Mouse (Mus musculus) adrenal gland, adult 2 months (tissue): ENCODE data around the gene Dnajb3. TPM values are rescaled to one million over a fixed set of nuclear protein-coding genes. Genes with fewer than 3 reads are reported as not detected.

Source experiments
- DNase-seq: peaks from one replicate; pipeline ENCODE4 v3.0.0; 2021
- long read RNA-seq: library from polyadenylated mRNA; stranded (forward); transcript quantifications from one replicate; pipeline ENCODE4 v2.0.0, GENCODE M21; 2021
- polyA plus RNA-seq: library from polyadenylated mRNA; depleted of rRNA; stranded (reverse); fragments of >200 nt; gene quantifications from 2 replicates; pipeline ENCODE4 v1.2.3, GENCODE M21; 2012; rRNA removed
- total RNA-seq, 2 experiments: library from RNA; stranded (reverse); gene quantifications; 2 replicates each; pipeline ENCODE4 v1.2.3; 2021

Dnajb3 gene
- total RNA-seq: 1 to 10 TPM; 1.8 to 3.7 TPM
- polyA plus RNA-seq: 3.1 and 3.9 TPM in 2 replicates
- long read RNA-seq, partial matches to known transcripts: 0 of 3 reads
- long read RNA-seq, other reads (novel, unspliced or antisense): 0 of 3 reads

DNA sequence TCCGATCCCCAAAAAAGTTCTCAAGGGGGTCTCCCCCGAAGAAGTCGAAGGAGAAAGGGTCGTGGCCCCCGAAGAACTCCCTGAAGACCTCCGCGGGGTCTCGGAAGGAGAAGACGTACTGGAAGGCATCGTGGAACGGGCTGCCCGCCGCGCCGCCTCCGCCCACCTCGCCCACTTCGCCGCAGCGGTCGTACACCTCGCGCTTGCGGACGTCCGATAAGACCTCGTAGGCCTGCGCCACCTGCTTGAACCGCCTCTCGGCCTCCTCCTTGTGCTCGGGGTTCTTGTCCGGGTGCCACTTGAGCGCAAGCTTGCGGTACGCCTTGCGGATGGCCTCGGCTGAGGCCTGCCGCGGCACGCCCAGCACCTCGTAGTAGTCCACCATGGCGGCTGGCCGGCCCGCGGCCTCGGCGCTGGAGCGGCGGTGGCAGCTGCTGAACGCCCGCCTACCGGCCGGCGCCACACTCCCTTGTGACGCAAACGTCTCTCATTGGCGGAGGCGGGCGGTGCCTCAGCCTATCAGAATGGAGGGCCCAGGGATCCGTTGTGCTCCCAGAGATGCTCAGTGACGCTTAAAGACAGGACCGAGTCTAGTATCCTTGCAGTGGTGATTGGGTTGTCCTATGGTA lies at the start of gene Dnajb3:
Dnajb3 (minus strand) TSS at position 489 of the 629 bp plus-strand sequence.
- DNase-seq: peak; percentile 90

DNA sequence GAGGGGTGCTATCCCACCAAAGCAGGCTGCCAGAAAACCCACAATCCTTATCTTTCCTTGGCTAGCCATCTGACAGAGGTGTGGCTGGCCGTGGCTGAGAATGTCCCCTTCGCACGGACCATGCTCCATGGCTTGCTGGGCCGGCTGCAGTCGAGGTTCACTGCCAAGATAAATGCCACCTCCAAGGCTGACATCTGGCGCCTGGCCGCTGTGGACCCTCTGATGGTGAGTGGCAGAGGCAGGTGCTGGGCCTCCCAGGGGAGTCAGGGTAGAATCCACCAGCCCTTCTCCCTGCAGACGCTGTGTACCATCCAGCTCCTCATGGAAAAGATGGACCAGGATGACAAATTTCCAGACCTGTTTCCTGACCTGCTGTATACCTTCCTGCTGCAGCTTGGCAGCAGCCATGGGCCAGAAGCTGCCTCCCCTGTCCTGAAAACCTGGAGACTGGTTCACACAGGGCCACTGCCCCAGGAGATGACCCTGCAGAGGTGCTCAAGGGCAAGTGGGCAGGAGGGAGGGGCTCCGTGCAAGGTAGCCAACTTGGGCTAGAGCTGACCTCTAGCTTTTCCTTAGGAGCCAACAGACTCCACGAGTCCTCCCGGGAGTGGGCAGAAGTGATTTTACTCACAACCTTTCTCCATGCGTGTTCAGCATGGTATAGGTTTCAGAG lies 49.3 kb upstream of the Dnajb3 start:
- no peak for DNase-seq

DNA sequence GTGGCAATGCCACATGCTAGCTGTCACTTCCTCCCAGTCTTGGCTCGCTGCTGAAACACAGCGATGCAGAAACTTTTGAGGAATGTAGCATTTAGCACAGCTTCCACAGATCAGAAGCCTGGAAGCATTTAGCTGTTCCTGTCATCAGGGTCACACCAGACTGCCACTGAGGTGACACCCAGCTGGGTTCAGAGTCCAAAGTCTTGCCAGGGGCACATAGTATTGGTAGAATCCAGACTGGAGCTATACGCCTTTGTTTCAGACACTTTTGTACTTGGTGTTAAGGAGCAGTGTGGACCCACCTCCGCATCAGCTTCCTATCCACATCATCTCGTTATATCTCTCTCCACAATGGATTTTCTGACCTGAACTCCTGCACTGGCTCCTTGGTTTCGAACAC lies 48.0 kb upstream of the Dnajb3 start:
- no peak for DNase-seq

DNA sequence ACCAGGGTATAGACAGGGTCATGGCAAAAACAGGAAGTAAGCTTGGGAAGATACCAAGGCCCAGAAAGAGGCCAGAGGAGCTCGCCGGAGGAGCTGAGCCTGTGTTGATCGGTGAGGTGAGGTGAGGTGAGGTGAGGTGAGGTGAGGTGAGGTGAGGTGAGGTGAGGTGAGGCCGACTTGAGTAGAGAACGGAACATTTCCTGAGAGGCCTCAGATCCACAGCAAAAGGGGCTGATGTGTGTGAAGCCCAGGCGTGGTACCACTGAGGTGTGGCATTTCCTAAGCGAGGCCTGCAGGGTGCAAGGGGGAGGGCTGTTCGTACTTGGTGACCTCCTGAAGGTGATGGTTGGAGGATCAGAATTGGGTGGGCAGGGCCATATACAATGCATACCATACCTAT lies 47.5 kb upstream of the Dnajb3 start:
- no peak for DNase-seq

DNA sequence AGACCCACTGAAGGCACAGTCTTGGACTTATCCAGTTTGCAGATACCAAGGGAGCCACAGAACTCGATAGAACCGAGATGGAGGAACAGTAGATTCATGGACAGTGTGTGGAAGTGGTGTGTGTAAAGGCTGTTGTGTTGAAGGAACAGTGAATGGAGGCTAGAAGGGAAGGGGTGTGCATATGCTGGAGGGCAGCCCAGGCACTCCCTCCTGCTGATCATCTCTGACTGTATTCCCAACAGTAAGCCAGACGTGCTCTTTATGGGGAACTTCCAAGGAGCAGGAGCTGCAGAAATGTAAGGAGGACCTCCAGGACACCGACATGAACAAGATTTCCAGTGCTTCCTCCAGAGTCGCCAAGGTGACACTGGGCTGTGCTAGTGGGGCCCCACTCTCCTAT lies 44.4 kb upstream of the Dnajb3 start:
- no peak for DNase-seq

DNA sequence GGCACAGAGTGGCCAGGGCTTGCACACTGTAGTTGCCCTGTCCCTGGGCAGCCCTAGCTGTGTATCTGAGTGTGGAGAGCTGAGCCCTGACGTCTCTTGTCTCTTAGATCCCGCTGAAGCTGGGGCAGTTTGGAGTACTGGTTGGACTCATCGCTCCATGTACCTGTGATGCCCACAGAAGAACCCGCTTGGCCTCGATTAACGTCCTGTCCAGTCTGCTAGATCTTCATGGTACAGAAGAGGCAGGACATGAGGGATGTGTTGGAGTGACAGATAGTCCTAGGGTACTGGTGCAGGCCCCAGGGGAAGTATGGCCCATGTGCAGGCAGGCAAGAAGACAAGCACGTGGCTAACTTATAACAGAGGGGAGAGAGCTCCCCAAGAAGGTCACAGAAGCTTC lies 44.0 kb upstream of the Dnajb3 start:
- no peak for DNase-seq

DNA sequence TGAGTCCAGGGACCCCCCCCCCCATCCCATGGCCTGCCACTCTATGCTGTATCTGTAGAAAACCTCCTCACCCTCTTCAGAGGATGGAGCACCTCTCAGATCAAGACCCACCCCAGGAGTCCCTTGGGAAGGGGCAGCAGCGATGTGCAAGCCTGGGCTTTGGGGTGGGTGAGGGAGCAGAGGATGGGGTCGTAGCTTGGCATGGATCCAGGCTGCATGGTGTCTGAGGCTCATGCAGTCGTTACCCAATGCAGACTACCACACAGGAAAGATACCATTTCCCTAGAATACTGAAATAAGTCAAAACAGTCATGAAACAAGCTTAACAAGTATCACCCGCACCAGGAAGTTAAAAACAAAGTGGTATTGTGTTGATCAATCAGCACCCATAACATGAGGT lies 43.1 kb upstream of the Dnajb3 start:
- DNase-seq: no peak

DNA sequence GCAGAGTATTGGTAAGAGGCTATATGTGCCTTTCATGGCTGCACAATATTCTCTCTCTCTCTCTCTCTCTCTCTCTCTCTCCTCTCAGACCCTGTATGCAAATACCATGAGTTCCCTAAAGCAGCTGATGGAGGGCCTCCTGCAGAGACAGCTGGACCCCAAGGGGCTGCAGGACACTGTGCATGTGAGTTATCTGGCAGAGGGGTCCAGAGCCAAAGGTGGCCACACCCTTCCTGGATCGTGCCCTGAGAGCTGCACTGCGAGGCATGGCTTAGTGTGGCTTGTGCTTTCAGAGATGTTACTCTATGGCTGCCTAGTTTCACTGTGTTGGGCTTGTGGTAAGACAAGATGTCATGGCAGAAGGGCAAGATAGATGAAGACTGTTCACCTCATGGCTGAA lies 42.1 kb upstream of the Dnajb3 start:
- DNase-seq: no peak

DNA sequence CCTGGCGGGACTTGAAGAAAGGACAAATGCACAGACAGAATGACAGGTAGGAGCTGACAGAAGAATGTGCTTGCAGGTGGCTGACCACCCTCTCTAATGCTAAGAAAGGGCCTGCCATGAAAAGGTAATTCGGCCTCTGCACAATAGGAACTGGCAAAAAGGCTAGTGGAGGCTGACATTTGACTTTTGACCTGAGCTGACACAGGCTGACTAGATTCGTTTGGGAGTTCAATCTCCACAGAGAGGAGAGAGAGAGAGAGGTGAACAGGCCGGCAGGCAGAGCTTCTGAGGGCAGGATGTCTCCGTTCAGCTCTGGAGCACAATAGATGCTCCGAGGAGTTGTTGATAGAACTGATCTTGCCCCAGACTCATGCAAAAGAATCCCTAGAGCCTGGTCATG lies 40.8 kb upstream of the Dnajb3 start:
- no peak for DNase-seq

DNA sequence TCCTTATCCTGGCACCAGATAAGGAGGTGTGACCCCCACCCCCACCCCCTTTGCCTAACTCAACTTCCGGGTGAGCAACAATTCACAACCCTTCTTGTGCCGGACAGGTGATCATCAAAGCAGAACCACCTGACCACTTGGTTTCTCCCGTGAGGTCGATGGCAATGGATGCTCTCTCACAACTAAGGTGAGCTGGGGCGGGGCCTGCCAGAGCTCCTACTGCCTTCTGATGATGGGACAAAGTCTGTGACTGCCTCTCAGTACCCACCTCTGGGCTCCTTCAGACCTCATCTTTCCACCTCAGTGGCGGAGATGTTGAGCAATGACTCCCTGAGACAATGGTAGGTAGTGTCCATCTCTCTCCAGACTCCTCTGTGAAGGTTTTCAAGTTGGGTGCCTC lies 40.3 kb upstream of the Dnajb3 start:
- no peak for DNase-seq

DNA sequence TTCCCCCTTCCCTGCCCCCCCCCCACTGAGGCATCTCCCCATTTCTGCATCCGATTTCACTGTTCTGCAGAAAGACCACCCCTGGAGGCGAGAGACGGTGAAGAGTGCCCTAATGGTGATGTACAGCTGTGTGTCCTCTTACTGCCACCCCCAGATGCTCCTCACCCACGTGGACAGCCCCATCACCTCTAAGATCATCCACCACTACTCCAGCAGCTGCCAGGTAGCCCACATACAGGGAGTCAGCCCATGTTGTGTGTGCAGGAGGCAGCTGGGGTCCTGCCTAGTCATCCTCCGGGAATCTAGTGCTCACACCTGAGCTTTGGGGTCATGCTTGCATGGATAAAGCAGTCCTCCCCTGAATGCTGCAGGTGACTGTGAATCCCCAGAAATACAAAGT lies 38.3 kb upstream of the Dnajb3 start:
- DNase-seq: no peak

DNA sequence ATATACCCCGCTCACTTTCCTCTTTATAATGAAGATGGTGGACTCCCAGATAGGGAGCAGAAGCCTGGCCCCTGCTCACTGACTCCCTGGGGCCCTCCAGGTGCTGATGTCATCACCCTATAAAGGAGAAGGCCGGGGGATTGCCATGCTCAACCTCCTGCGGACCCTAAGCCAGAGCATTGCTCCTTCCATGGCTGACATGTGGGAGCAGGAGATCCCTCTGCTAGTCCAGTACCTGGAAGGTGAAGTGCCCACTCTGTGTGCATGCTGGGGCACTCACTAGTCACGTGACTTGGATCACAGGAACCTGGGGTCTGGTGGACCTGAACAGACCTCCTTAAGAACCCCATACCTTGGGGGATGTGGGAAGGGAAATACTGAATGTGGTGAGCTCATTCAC lies 35.0 kb upstream of the Dnajb3 start:
- DNase-seq: no peak

DNA sequence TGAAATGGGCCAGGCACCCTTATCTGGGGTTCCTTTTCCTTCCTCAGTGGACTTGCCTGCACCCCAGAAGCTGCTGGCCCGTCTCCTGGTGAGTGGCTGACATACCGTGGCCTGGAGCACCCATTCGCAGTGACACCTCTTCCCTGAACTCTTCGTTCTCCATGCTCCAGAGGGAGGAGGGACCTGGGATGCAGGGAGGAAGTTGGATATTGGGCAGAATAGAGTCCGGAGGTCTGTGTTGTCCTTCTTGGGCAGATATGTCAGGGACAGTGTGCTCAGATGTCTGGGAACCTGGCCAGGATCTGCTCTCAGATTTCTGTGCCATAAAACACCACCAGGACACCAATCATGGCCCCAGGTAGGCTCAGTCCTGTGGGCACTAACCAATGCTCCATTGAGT lies 34.5 kb upstream of the Dnajb3 start:
- peak; percentile 61 for DNase-seq

DNA sequence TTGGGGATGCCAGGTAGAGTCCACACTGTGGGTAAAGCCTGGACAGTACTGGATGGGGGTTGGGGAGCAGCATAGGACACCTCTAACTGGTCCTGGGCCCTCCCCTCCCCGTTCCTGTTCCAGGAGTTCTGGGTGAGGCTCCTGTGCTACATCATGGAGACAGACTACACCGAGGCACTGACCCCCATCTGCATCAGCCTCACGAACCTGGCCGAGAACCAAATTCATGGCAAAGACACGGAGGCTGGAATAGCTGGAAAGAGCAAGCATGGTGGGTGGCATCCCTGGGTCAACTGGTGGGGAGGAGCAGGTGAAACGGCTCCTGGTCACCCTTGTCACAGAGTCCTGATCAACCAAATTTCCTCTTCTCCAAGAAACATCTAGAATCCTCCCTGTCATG lies 33.2 kb upstream of the Dnajb3 start:
- no peak for DNase-seq

DNA sequence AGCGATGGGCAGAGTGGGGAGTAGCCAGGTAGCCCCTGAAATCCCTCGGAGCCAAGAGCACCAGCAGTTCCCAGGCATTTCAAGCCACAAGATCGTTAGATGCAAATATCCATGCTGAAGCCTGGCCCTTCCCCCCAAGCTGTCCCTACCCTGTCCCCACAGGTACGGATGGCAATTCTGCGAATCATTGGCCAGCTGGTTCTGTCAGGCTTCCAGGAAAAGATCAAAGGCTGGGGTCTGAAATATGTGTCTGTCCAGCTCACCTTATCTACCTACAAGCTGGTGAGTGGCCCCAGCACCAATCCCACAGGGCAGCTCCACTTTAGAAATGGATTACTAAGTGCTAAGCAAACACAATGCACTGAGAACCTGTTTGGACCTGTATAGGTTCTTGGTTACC lies 31.7 kb upstream of the Dnajb3 start:
- no peak for DNase-seq

DNA sequence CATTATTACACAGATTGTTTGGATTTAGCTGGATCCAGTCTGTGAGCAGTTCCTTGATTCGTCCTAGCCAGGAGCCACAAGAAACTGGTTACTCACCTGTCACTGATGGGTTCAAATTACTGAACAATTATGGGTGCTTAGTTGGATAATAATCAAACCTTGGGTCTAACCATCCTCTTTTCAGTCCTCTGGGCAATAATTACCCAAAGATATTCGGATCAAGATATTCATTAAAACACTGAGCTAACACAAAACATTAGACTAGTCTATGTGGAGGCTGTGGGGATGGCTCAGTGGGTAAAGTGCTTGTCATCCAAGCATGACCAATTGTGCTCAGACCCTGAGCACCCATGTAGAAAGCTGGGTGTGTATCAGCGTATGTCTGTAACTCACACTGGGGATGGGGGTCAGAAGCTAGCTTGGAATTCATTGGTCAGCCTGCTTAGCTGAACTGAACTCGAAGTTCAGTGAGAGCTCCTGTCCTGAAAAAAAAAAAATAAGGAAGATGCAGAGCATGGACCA lies 30.4 kb upstream of the Dnajb3 start:
- no peak for DNase-seq

DNA sequence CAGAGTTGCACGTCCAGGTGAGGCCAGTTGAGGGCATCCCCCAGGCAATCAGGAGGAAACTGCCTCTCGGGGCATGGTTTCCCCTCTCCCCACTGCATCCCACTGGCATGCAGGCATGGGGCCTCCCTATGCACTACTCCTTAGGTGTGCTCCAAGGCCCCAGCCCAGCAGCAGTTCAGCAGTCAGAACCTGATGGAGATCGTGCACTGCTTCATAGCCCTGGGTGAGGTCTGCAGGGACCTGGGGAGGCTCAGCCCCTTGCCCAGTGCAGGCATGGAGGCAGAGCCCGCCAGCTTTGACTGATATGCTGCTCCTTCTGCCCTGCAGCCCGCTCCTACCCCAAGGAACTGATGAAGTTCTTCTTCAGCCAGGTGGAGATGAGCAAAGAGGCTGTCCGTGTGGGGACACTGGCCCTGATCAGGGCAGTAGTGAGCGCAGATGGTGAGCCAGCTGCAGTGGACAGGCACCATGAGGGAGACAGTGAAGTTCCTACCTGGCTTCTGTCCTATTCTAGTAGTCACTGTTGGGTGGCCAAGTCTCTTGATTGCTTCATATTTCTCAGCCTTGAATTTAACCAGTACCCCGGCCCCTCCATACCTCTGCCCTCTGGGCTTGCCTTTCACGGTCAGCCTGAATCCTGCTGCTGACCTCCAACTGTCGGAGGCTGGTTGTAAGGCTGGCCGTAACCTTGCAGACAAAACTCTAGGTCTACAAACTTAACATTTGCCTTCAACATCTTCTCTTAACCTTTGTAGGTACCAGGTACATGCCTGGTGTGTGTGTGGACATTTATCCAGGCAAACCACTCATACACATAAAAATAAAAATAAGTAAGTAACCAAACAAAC lies 29.7 kb upstream of the Dnajb3 start:
- DNase-seq: no peak

DNA sequence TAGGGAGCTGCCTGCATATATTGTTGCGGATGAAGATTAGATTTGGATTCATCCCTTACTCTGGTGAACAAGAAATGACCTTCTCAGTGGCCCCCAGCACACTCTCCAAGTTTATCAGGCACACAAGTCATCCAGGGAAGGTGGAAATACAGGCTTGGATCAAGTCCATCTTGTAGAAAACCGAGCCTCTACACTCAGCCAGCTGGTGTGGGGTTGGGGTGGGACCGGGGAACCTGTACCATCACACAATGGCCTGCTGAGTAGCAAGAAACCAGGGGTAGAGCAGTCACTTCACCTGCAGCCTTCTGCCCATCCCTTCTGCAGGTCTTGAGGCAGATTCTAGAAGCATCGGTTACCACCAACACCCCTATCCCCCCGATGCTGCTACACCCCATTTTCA lies 29.1 kb upstream of the Dnajb3 start:
- DNase-seq: no peak

DNA sequence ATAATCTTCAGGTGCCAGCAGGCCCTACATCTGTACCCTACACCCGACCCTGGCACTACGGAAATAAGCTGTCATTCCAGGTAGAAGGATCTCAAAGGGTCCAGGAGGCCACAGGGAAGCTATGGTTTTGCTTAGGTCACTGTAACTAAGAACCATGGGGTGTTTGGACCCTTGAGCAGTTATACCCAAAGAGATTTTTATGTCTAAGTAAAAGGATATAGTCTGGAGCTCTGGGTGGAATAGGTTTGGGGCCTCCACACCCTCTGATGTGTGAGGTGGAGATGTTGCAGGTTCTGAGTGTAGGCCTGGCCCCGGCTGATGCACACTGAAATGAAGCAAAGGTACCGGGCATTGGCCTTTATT lies 28.6 kb upstream of the Dnajb3 start:
- DNase-seq: no peak

DNA sequence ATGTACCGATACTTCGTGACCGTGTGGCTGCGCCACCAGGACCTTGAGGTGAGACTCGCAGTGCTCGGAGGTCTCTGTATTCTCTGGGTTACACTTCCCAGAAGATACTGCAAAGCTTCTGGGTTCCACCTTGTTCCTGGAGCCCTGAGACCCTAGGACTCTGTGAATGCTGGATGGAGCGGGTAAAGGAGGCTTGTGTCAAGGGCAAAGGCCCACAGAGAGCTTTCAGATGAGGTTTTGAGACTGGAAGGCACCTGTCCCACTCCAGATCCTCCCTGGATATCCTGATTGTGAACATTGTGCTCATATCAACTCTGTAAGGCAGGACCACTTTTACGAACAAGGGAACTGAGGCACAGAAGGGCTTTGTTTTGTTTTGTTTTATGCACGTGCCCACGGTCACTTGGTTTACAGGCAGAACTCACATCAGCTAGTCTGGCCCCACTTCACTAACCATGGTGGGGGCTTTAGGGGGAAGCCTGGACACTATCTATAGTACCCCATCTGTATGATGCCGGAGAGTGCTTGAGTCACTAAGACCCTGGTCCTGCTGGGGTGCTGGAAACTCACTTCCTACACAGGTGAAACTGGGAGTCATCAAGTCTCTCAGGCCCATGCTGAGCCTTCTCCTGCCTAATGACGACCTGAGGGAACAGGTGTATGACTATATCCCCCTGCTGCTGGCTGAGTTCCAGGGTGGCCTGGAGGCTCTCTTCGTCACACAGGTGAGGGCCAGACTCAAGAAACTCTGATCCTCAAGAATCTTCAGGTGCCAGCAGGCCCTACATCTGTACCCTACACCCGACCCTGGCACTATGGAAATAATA lies 28.1 kb upstream of the Dnajb3 start:
- no peak for DNase-seq

DNA sequence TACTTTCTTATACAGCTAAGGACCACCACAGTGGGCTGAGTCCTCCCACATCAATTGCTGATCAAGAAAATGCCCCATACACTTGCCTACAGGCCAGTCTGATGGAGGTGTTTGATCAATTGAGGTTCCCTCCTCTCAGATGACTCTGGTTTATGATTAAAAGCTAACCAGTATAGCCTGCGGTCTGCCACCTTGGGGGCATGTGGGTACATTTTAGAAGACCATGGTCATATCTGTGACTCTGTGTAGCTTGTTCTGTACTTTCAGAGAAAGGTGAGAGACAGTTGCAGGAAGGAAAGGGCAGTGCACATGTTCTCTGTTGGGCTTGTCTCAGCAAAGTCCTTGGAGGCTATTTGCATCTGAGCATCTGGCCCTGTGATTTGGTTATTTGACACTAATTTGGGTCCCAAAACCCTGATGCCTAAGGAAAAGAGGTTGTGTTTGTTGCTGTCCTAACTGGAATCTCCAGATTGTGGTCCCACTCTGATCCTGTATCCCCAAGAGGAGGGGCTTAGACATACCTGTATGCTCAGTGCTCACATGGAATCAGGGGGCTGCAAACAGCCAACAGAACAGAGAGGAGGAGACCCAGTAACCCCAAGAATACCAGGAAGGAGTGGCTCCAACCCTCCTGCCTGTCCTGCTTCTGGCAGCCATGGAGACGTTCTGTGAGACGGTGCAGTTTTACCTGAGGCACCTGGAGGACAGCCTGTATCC lies 27.2 kb upstream of the Dnajb3 start:
- DNase-seq: no peak
